Mouse (Mus musculus) common myeloid progenitor, adult 5-6 weeks (primary cell): ENCODE data around the gene Echdc1. TPM values are rescaled to one million over a fixed set of nuclear protein-coding genes. Genes with fewer than 3 reads are reported as not detected.
A peak's percentile ranks its signal among the peaks of the same experiment; 100 is the strongest.

ENCODE experiments used
- ATAC-seq: replicated peaks from 2 replicates; pipeline ENCODE4 v1.8.0; 2016; ENCODE audit warnings: low read depth, mild to moderate bottlenecking, moderate TSS enrichment, inconsistent platforms; ENCODE audit not compliant: poor library complexity, severe bottlenecking
- total RNA-seq: library from RNA; stranded (forward); fragments of 200-1000, 187-1606 nt; gene quantifications from 2 replicates; pipeline ENCODE4 v1.2.3, GENCODE M21; 2017

Echdc1 gene
- total RNA-seq, result 38.2 and 51.8 TPM in 2 replicates

DNA sequence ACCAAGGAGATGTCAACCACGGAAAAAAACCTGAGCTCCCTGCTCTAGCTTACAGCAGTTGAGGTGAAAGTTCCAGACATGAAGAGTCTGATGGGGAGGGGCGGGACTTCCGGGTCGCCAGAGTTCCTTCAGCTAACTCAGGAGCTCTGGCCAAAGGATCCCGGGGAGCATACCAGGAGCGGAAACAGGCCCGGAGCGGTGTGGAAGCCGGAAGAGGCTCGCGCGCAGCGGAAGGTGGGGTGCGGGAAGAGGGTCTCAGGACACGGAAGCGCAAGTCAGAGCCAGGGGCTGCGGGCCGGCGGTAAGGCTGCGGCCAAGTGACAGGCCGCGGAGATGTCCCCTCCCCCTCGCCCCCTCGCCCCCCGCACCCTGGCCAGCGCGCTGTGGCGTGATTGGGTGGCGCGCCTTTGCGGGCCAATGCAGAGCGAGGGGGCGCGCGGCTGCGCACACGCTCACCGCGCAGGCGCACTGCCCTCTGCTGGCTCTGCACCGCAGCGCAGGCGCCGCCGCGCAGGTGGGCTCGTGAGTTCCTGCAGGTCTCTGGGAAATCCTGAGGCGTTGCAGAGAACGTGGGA lies at the start of gene Echdc1:
Echdc1 (plus strand) TSS at position 103 of the 575 bp plus-strand sequence.
- ATAC-seq, result peak; percentile 92

DNA sequence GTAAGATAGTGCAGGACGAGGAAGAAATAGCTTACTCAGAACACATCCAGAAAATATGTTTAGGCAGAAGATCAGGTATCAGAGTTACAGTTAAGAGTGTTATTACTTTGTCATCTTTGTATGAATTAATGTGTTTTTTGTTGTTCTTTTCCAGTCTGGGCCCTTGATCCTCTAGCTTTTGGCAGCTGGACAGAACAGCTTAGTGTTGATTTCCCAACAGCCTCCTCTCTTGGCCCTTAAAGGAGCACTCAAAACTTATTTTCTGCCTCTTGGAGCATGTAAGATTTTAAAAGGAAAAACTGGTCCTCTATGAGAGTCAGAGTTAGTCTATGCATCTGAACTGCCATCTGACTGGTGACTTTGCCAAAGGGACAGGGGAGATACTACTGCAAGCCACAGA lies 31.2 kb upstream of the Echdc1 start:
- ATAC-seq, result no peak

DNA sequence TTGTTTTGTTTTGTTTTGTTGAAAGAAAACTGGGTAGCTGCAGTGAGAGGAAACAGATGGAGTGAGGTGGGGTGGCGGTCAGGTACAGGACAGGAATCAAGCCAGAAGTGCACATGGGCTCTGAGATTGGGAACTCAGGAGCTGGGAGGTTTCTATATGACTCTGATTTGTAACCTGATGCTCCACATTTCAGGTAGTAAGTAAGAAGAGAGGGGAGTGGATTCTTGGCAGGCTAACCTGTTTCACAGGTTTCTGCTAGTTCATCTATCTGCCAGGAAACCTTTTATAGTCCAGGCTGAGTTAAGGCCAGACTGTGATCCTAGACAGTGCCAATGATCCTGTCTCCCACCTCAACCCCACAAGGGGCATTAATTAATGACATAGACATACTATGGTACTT lies 27.2 kb upstream of the Echdc1 start:
- no peak for ATAC-seq

DNA sequence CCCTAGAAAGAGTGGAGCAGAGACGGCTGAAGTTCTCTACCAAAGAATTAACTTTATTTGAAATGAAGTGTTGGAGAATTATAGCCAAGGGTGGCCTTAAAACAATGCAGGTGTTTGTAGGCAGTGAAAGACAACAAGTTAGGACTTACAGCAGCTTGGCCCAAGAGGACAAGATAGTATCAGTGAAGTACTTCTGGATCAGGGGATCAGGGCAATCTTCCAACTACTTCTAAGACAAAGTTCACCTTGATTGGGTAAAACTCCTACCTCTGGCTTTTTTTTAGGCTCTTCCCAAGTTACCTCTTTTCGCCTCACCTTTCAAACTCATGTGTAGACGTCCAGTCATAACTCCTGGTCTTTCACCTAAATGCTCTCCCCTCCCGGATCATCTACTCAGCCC lies 10.7 kb upstream of the Echdc1 start:
- no peak for ATAC-seq

DNA sequence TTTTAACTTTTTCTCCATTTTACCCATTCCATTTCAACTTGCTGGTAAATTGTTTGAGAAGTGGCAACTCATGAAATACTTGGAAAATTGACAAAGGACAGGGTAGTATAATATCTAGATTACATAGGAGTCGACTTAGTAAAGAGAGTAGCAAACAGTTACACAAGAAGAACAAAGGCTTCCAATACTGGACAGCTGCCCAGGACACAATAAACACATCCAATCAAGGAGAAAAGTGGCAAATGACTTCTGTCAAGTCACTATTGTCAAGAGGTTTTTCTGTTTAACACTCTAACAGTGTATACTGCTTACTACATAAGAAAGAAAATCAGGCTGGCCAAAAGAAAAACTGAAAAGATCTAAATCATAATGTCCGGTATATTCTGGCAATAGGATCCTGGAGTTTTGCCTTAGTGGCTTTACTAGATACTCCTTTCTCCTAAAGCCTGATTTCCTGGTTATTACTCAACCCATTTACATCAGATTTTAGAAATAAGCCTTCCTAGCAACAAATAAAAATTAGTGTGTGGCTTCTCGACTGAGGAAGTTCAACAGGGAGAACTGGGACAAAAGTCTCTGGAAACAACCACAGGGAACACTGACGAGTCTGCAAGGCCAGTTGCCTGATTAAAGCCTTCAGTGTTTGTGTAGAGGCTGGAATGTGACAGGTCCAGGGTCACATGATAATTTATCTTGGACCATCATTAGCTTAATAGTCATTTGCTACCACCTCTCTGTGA lies 1.3 kb upstream of the Echdc1 start:
- ATAC-seq, result no peak

DNA sequence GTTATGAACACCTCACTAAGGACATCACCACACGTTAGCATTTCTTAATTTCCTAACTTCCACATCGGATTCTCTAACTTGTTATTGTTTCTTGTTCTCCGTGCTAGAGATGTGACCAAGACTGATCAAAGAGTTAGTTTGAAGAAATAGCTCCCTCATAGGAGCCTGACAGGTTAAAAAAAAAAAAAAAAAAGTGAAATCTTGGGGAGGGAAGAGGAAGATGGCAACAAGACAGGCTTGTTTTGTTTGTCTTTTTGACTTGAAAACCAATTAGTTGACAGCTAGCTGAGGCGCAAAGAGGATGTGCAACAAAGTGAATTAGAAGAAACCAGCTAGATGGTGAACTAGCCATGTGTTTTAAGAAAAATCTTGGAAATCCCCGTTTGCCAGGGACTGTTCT lies 939 bp downstream of the Echdc1 start:
- no peak for ATAC-seq

DNA sequence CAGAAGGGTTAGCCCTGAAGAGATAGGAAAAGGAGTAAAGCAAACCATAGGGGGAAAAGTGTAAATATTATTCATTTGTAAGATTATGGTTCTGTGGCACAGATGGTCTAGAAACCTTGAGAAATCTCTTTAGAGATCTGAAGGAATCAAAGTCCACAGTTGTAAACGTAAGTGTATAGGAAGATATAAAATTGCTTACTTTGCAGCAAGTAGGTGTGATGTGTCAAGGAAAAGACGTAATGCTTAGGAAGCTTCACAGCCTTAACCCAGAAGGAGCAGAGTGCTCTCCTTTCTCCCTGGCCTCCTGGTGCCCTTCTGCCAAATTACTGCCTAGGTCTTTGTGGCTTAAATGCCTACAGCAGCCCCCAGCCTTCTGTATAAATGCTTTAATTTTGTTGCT lies 11.9 kb downstream of the Echdc1 start:
- ATAC-seq, result no peak

DNA sequence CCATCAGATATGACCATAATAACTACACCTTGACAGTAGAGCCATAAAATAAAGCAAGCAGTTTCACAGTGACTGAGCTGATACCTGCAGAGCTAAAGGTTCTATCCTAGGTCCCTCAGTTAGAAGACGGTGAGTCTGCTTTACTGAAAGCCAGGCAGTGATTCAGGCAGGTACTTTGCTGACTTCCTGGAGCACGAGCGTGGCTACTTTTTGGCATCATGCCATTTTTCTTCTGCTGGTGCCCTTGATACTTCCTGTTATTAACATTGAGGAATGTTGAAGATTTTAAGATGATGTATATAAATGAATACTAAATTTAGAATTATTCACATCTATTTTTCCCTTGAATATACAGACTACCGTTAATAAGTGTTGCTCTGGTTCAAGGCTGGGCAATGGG lies 20.9 kb downstream of the Echdc1 start:
- ATAC-seq, result no peak

DNA sequence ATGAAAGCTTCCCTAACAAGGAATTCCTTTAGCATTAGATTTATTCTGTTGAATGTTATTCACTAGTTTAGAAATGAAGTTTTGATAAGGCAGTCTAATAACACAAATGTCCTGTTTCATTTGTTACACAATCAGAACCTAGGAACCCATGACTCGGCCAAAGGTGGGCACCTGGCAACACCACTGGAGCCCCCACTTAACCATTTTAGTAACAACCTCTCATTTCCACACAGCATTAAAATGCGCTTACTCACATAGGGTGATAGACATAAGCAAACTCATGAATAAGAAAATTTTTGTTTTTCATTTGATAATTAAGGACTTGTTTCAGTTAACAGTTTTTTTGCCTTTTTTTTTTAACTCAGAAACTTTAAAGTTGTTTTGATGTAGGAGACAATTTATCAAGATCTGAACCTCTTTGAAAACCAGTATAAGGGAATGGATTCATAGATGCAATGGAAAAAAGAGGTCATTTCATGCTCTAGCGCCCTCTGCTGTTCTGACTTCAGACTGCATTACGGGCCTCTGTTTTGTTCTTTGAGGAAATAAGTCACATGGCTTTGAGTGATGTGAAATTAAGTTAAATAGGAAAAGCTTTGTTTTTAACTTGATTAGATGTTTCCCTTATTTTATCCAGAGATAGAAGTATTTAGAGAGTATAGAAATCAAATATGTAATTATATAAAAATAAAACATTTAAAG lies 25.5 kb downstream of the Echdc1 start:
- ATAC-seq, result peak; percentile 97

DNA sequence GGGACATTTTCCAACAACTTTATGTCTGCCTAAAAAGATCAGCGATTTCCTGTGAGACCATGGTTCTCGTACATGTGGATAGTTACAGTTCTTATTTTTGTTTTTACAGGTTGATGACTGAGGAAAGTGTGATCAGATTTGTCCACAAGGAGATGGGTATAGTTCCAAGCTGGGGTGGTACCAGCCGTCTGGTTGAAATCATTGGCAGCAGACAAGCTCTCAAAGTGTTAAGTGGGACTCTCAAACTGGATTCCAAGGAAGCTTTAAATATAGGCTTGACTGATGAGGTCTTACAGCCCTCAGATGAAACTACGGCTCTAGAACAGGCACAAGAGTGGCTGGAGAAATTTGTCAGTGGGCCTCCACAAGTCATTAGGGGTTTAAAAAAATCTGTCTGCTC lies 31.3 kb downstream of the Echdc1 start:
- no peak for ATAC-seq

DNA sequence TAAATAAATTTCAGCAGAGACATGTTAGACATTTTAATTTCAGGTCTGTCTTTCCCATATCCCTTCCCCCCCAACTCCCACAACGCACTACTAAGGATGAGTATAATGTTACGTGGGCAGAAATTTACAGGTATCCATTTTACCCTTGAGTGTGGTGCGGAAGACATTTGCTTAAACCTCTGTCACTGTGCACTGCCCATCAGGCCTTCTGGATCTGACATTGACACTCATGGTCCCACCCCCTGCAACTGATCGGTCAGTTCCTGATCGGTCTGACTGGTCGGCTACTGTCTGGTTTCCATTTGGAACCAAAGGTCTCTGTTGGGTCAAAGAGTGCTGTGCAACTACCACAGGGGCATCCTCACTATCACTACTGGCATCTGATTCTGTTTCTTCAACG lies 33.7 kb downstream of the Echdc1 start:
- no peak for ATAC-seq

DNA sequence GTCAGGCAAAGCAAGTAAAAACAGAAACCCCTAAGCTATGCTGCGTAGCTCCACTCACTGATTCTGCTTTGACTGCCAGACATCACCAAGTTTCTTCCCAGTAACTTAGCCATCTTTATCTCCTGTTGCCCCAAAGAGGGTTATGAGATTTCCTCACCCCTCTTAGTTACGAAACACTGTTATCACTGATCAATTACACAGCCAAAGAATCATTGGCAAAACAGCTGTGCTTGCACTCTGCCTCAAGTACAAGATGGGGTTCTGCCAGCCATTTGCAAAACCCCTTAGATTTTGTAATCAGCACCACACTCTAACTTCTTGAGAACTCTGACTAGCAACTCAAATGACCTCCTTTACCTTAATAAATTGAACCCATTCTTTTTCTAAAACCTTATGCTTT lies 38.5 kb downstream of the Echdc1 start:
- ATAC-seq, result no peak

DNA sequence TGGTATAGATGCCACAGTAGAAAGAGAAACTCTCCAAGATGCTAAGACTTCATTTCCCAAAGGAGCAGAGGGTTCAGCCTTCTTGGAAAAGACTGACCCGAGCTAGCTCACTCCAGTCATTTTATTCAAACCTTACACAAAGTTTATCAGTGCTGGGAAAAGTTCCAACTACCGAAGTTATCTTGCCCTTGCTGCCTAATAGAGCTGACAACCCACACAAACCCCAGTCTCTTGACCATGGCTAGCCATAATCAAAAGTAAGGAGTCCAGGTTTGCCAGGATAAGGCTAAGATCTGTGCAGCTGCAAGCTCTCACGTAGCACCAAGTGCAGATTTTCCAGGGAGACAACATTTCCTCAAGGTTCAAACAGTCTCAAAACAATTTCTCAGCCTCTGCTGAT lies 39.6 kb downstream of the Echdc1 start:
- no peak for ATAC-seq

DNA sequence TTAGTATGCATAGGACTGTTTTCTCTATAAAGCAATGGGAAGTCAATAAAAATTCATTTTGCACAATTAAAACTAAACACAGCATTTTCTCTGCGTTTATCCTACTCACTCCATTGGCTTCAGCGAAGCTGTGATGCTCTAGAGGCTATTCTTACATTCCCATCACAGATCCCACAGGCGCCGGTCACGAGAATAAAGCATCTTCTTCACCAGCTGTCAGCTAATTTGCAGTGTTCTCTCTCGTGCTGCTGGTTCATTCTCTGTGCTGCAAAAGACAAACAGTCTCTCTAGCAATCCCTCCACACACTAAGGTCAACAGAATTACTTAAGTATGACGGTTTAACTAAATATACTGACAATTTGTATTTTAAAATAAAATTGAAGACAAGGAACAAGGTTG lies 41.2 kb downstream of the Echdc1 start:
- ATAC-seq, result no peak

DNA sequence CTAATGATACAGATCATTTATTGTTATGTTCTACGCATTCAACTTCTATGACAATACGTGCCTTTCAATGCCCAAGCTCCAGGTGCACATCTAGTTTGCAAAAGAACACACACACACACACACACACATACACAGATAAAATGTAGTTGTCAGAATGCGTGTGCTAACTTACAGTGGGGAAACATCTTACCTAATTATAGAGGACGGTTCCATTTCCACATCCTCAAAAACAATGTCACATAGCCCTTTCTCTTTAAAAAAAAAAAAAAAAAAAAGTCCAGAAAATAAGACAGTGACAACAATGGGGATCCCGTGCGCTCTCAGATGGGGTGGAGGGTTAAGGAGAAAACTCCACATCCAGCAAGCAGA lies 48.1 kb downstream of the Echdc1 start:
- ATAC-seq, result peak; percentile 24

DNA sequence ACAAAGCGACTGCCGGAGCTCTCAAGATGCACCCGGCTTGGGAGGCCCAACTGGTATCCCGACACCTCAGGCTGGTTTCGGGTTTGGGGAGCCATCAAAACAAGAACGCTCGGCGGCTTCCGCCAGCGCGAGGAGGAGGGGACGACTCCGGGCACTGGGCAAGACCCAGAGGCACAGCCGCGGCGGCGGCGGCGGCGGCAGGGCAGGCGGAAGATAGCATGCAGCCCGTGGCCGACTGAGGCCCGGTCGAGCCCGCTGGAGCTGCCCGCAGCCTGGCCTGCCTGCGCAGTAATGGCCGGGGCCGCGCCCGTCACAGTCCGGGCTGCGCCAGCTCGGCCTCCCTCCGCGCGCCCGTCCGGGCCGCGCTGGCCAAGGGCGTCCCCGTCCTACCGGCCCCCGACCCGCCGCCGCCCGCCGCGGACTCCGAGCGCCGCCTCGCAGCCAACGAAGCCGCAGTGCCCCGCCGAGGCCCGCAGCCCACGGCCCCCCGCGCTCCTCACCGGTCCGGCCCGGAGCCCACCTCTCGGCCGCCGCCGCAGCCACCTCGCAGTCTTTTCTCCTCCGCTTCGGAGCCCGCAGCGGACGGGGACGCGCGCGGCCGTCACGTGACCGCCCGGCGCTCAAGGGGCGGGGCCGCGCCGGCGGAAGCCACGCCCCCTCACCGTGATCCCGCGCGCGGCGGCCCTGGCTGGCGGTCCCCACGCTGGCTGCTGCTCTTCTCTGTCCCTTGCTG lies 48.7 kb downstream of the Echdc1 start:
- ATAC-seq, result peak; percentile 77

DNA sequence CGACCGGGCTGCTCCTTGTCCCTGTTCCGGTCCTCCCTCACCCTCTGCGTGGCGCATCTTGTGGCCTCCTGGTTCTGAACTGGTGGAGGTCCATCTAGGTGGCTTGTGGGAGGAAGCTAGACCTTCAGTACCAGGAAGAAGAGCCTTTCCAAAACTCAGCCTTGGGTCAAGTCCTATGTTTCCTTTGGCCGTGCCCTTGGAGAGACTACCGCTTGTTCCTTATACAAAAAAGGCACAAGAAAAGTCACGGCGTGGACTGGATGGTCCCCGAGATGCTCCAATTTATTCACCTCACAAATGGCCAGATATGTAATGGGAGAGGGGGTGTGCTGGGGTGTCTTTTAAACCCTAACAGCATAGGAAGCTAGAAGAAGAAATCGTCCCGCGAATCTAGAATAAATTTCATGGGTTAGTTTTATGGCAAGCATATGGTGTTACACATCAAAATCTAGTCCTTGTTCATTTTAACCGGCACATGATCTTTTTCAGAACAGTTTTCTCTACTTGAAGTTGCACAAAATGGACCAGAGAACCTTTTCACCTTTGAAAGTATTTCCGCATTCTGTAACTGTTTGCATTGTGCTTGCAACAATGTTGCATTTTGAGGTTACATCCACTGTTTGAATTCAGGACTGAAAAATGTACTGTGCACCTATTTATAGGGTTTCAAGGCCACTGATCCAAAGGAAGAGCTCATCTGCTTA lies 49.4 kb downstream of the Echdc1 start, which contains the start of gene Rnf146:
Rnf146 (minus strand) TSS at position 246 of the 704 bp plus-strand sequence.
- no peak for ATAC-seq

DNA sequence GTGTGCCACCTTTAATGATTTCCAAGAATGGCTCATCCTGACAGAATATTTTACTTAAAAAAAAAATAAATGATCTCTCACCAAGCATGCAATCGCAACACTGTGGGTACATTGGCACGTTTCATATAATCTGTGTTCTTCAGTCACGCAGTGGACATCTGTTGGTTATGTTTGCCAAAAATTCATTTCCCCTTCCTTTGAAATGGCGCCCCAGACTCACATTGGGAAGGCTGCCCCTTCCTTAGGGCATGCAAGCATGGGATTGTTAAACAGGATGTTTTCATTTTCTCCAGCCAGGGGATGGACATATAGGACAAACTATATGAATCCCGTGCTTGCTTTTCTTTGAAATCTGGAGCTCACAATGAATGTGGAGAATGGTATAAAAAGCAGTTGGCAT lies 61.1 kb downstream of the Echdc1 start:
- ATAC-seq, result no peak

DNA sequence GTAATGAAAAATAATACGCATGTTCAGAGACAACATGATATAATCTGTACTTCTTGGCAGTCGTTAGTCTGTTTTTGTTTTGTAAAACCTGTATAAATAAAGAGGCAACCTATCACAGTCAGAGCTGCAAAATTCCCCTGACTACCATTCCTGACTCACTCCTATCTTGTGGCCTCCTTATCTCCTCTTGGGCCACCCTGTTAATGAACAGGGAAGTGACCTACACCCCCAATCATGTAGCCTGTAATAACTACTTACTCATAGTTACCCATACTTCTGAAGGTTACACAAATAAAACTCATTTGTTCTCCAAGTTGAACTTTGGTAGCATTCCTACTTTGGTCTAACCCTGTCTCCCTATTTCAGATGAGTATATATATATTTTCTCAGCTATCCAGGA lies 68.6 kb downstream of the Echdc1 start:
- no peak for ATAC-seq

DNA sequence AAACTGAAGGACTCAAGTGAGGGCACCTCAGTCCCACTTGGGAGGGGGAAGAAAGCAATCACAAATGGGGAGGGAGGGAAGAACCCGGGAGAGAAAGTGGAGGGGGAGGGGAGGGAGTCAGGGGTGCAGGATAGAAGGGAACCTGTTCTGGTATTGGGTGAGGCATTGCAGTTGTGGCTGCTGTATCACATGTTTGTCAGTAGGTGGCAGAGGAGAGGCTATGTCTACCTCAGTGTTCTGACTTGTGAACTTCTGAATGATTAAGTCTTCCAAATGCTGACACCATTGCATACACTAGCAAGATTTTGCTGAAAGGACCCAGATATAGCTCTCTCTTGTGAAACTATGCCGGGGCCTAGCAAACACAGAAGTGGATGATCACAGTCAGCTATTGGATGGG lies 81.9 kb downstream of the Echdc1 start:
- peak; percentile 89 for ATAC-seq
